Mouse (Mus musculus): ENCODE results near the gene Stard7. TPM values are rescaled to one million over a fixed set of nuclear protein-coding genes. Genes with fewer than 3 reads are reported as not detected.
A peak's percentile ranks its signal among the peaks of the same experiment; 100 is the strongest.

Gene Stard7
- polyA plus RNA-seq, 1 experiment from 2014 or later: 88.7 TPM

GRCm38 (mm10) chr2:127313878-127314277 is 43.9 kb downstream of the Stard7 start:
- ATAC-seq (ENCODE audit: insufficient read depth): peak; percentile 28; the same call in 1 of the 2 replicates
- DNase-seq: peak; percentile 51
- WGBS: 50% methylated on average over 4 of the region's 4 CpGs
- peak overlapping the region; percentile 60; the same call in 1 of the 2 replicates for H3K27ac ChIP-seq (ENCODE audit: low read depth)
- no peaks in the 10 kb centered on the region for H3K27me3 ChIP-seq (ENCODE audit: insufficient read depth, low read length)
- no peaks in the 10 kb centered on the region for H3K4me1 ChIP-seq (ENCODE audit: insufficient read depth)
- H3K9me3 ChIP-seq (ENCODE audit: low read depth, low read length): no peaks in the 10 kb centered on the region
- no peaks in the 10 kb centered on the region for H3K36me3 ChIP-seq (ENCODE audit: insufficient read depth)
- no peak overlapping the region for H3K4me3 ChIP-seq (ENCODE audit: low read depth, low read length)
- no peak overlapping the region for H3K9ac ChIP-seq
- TF ChIP-seq CTCF (IDR thresholded peaks at IDR 0.05; ENCODE audit: low read depth): peak; percentile 41
- H3K4me2 ChIP-seq: no peak overlapping the region

- peak overlapping the region; percentile 60 for H3K27ac ChIP-seq (ENCODE audit: low read depth)
- no peak overlapping the region for H3K4me3 ChIP-seq (ENCODE audit: low read depth, low read length)
- no peaks in the 10 kb centered on the region for H3K9me3 ChIP-seq (ENCODE audit: low read depth, low read length)
- H3K9ac ChIP-seq: no peak overlapping the region
- no peak for DNase-seq
- no peak overlapping the region for H3K4me2 ChIP-seq
- WGBS: 58% methylated on average over 6 of the region's 6 CpGs
- peak; percentile 28 for ATAC-seq (ENCODE audit: insufficient read depth)
- H3K4me1 ChIP-seq (ENCODE audit: insufficient read depth): no peaks in the 10 kb centered on the region
- TF ChIP-seq CTCF (IDR thresholded peaks at IDR 0.05; ENCODE audit: low read depth): no peak
- H3K36me3 ChIP-seq (ENCODE audit: insufficient read depth): no peaks in the 10 kb centered on the region
- no peaks in the 10 kb centered on the region for H3K27me3 ChIP-seq (ENCODE audit: insufficient read depth, low read length)
Observed at GRCm38 (mm10) chr2:127314467-127315154, 44.6 kb downstream of the Stard7 start.

GRCm38 (mm10) chr2:127315155-127315470 is 45.1 kb downstream of the Stard7 start:
- DNase-seq (no peak), ATAC-seq (ENCODE audit: insufficient read depth) (no peak)
- no peak overlapping the region for H3K4me2 ChIP-seq
- no peaks in the 10 kb centered on the region for H3K4me1 ChIP-seq (ENCODE audit: insufficient read depth)
- H3K9me3 ChIP-seq (ENCODE audit: low read depth, low read length): no peaks in the 10 kb centered on the region
- H3K4me3 ChIP-seq (ENCODE audit: low read depth, low read length): no peak overlapping the region
- no peaks in the 10 kb centered on the region for H3K36me3 ChIP-seq (ENCODE audit: insufficient read depth)
- no peaks in the 10 kb centered on the region for H3K27me3 ChIP-seq (ENCODE audit: insufficient read depth, low read length)
- no peak overlapping the region for H3K9ac ChIP-seq
- TF ChIP-seq CTCF (IDR thresholded peaks at IDR 0.05; ENCODE audit: low read depth): no peak
- 0 out of 2 replicates have a peak overlapping the region, but pooled peaks have one; percentile 9 for H3K27ac ChIP-seq (ENCODE audit: low read depth)
- WGBS: 91% methylated on average over 1 of the region's 1 CpGs

GRCm38 (mm10) chr2:127316431-127316830 is 46.4 kb downstream of the Stard7 start:
- Histone ChIP-seq H3K4me2 (no peak overlapping the region), H3K9me3 (ENCODE audit: low read depth, low read length) (no peaks in the 10 kb centered on the region), H3K27ac (ENCODE audit: low read depth) (no peak overlapping the region), H3K36me3 (ENCODE audit: insufficient read depth) (no peaks in the 10 kb centered on the region), H3K4me3 (ENCODE audit: low read depth, low read length) (no peak overlapping the region), H3K4me1 (ENCODE audit: insufficient read depth) (no peaks in the 10 kb centered on the region), H3K9ac (no peak overlapping the region), H3K27me3 (ENCODE audit: insufficient read depth, low read length) (no peaks in the 10 kb centered on the region)
- WGBS: 75% methylated on average over 5 of the region's 5 CpGs
- no peak for DNase-seq
- no peak for TF ChIP-seq CTCF (IDR thresholded peaks at IDR 0.05; ENCODE audit: low read depth)
- no peak for ATAC-seq (ENCODE audit: insufficient read depth)

- H3K4me3 ChIP-seq (ENCODE audit: low read depth, low read length): no peak overlapping the region
- H3K27me3 ChIP-seq (ENCODE audit: insufficient read depth, low read length): no peaks in the 10 kb centered on the region
- ATAC-seq (ENCODE audit: insufficient read depth) (no peak), DNase-seq (no peak)
- 71% methylated on average over 4 of the region's 4 CpGs for WGBS
- H3K4me2 ChIP-seq: no peak overlapping the region
- no peak overlapping the region for H3K27ac ChIP-seq (ENCODE audit: low read depth)
- no peak overlapping the region for H3K9ac ChIP-seq
- no peak for TF ChIP-seq CTCF (IDR thresholded peaks at IDR 0.05; ENCODE audit: low read depth)
- no peaks in the 10 kb centered on the region for H3K9me3 ChIP-seq (ENCODE audit: low read depth, low read length)
- no peaks in the 10 kb centered on the region for H3K4me1 ChIP-seq (ENCODE audit: insufficient read depth)
- no peaks in the 10 kb centered on the region for H3K36me3 ChIP-seq (ENCODE audit: insufficient read depth)
Observed at GRCm38 (mm10) chr2:127318136-127318535, 48.1 kb downstream of the Stard7 start.

GRCm38 (mm10) chr2:127319071-127319470 is 49.1 kb downstream of the Stard7 start:
- Histone ChIP-seq H3K27me3 (ENCODE audit: insufficient read depth, low read length) (no peaks in the 10 kb centered on the region), H3K27ac (ENCODE audit: low read depth) (no peak overlapping the region), H3K36me3 (ENCODE audit: insufficient read depth) (no peaks in the 10 kb centered on the region), H3K4me3 (ENCODE audit: low read depth, low read length) (no peak overlapping the region), H3K9ac (no peak overlapping the region), H3K9me3 (ENCODE audit: low read depth, low read length) (no peaks in the 10 kb centered on the region), H3K4me1 (ENCODE audit: insufficient read depth) (no peaks in the 10 kb centered on the region), H3K4me2 (no peak overlapping the region)
- ATAC-seq (ENCODE audit: insufficient read depth) (no peak), DNase-seq (no peak)
- TF ChIP-seq CTCF (IDR thresholded peaks at IDR 0.05; ENCODE audit: low read depth): no peak
- 68% methylated on average over 4 of the region's 4 CpGs for WGBS

GRCm38 (mm10) chr2:127322671-127323285 is 52.8 kb downstream of the Stard7 start:
- Histone ChIP-seq H3K27me3 (ENCODE audit: insufficient read depth, low read length) (no peaks in the 10 kb centered on the region), H3K4me1 (ENCODE audit: insufficient read depth) (no peaks in the 10 kb centered on the region), H3K4me2 (no peak overlapping the region), H3K36me3 (ENCODE audit: insufficient read depth) (no peaks in the 10 kb centered on the region), H3K9ac (no peak overlapping the region), H3K27ac (ENCODE audit: low read depth) (no peak overlapping the region), H3K4me3 (ENCODE audit: low read depth, low read length) (no peak overlapping the region), H3K9me3 (ENCODE audit: low read depth, low read length) (no peaks in the 10 kb centered on the region)
- WGBS: 69% methylated on average over 6 of the region's 6 CpGs
- TF ChIP-seq CTCF (IDR thresholded peaks at IDR 0.05; ENCODE audit: low read depth): no peak
- DNase-seq (no peak), ATAC-seq (ENCODE audit: insufficient read depth) (no peak)
